Mouse (Mus musculus) E14TG2a.4 (cell line): ENCODE data around the gene M6pr.

Experiments
- H3K27me3 ChIP-seq: 2 replicates; pipeline ENCODE4 v1.6.1; 2014; ENCODE audit warnings: low read length, control low read depth; ENCODE audit not compliant: insufficient read depth
- H3K36me3 ChIP-seq: 2 replicates; pipeline ENCODE4 v1.6.1; 2014; ENCODE audit warnings: low read length, control low read depth; ENCODE audit not compliant: insufficient read depth
- H3K4me1 ChIP-seq: replicated peaks from 2 replicates; pipeline ENCODE4 v1.6.1; 2014; ENCODE audit warnings: low read depth, low read length, control low read depth
- H3K4me3 ChIP-seq: replicated peaks from 2 replicates; pipeline ENCODE4 v1.5.1; 2014; ENCODE audit warnings: mild to moderate bottlenecking, low read length
- H3K9me3 ChIP-seq: 2 replicates; pipeline ENCODE4 v1.6.1; 2014; ENCODE audit warnings: low read length, control low read depth
- CTCF ChIP-seq: conservative IDR thresholded peaks from 2 replicates; pipeline ENCODE4 v1.5.1; 2014; ENCODE audit warnings: low read length
- NANOG ChIP-seq: IDR thresholded peaks from 2 replicates; pipeline ENCODE4 v1.6.1; 2014; ENCODE audit warnings: borderline replicate concordance, low read length, mixed read lengths
- POU5F1 ChIP-seq: IDR thresholded peaks from 2 replicates; pipeline ENCODE4 v1.6.1; 2014; ENCODE audit warnings: low read length, borderline replicate concordance

The M6pr gene

DNA sequence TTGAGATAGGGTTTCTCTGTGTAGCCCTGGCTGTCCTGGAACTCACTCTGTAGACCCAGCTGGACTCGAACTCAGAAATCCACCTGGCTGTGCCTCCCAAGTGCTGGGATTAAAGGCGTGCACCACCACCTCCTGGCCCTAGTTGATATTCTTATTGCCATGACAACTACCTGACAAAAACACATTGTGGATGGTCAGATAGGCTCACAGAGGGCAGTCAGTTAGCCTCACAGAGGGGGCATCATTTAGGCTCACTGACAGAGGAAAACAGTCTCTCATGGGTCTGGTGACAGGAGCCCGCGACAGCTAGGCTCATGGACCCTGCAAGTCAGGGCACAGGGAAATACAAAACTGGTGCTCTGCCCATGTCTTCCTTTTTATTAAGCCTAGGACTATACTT is 24.2 kb upstream of the M6pr start:
- no peak overlapping the region for H3K4me3 ChIP-seq
- H3K4me1 ChIP-seq: no peaks in the 10 kb centered on the region
- peaks cover 7% of the 10 kb centered on the region; the same call in 1 of the 2 replicates for H3K9me3 ChIP-seq
- no peaks in the 10 kb centered on the region for H3K27me3 ChIP-seq
- TF ChIP-seq CTCF (no peak), NANOG (no peak), POU5F1 (no peak)
- no peaks in the 10 kb centered on the region for H3K36me3 ChIP-seq

GRCm38 (mm10) chr6:122284823-122285222 is 23.7 kb upstream of the M6pr start:
- H3K27me3 ChIP-seq: no peaks in the 10 kb centered on the region
- peaks cover 2% of the 10 kb centered on the region; the same call in 1 of the 2 replicates for H3K9me3 ChIP-seq
- TF ChIP-seq CTCF (no peak), NANOG (no peak), POU5F1 (no peak)
- H3K4me3 ChIP-seq: no peak overlapping the region
- no peaks in the 10 kb centered on the region for H3K4me1 ChIP-seq
- H3K36me3 ChIP-seq: no peaks in the 10 kb centered on the region

- TF ChIP-seq POU5F1 (no peak), NANOG (no peak), CTCF (no peak)
- no peak overlapping the region for H3K4me3 ChIP-seq
- no peaks in the 10 kb centered on the region for H3K4me1 ChIP-seq
- no peaks in the 10 kb centered on the region for H3K36me3 ChIP-seq
- H3K9me3 ChIP-seq: no peaks in the 10 kb centered on the region
- H3K27me3 ChIP-seq: peaks cover 6% of the 10 kb centered on the region; the same call in 1 of the 2 replicates
Observed at GRCm38 (mm10) chr6:122288263-122288662, 20.3 kb upstream of the M6pr start.

DNA sequence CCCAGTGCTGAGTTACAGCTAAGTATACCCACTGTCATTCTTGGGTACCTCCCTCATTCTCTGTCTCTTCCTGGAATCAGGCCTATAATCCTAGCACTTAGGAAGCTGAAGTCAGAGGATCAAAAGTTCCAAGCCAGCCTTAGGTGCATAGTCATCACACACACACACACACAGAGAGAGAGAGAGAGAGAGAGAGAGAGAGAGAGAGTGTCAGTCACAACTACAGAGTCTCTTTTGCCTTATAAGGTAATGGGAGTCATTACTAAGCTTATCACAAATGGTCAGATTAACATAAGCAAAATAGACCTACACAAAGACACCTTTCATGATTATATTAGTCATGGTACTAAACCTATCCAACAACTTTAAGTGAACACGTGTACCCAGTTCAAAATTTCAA is 19.2 kb upstream of the M6pr start:
- Histone ChIP-seq H3K4me3 (no peak overlapping the region), H3K36me3 (no peaks in the 10 kb centered on the region), H3K4me1 (no peaks in the 10 kb centered on the region), H3K9me3 (no peaks in the 10 kb centered on the region), H3K27me3 (peaks cover 16% of the 10 kb centered on the region)
- TF ChIP-seq POU5F1 (no peak), CTCF (no peak), NANOG (no peak)

DNA sequence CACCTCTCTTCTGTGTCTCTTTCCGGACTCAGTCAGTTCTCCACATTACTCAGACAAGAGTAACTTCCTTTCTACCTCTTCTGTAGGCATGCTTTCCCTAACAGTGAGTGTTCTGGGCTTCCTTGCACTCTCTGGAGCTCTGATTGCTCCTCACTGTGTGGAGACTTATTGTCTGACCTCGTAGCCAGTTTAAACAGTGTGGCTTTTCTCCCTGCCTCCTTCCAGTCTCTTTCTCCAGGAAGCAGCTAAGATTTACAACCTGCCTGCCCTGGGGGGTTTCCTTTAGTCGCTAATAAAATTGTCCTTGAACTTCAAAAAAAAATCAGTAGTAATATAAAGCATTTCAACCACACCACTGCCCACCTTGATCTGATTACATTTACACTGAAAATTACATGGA is 18.3 kb upstream of the M6pr start:
- peaks cover 5% of the 10 kb centered on the region for H3K4me1 ChIP-seq
- TF ChIP-seq CTCF: no peak
- TF ChIP-seq POU5F1: no peak
- no peak for TF ChIP-seq NANOG
- no peaks in the 10 kb centered on the region for H3K36me3 ChIP-seq
- H3K4me3 ChIP-seq: no peak overlapping the region
- H3K9me3 ChIP-seq: no peaks in the 10 kb centered on the region
- H3K27me3 ChIP-seq: peaks cover 19% of the 10 kb centered on the region

DNA sequence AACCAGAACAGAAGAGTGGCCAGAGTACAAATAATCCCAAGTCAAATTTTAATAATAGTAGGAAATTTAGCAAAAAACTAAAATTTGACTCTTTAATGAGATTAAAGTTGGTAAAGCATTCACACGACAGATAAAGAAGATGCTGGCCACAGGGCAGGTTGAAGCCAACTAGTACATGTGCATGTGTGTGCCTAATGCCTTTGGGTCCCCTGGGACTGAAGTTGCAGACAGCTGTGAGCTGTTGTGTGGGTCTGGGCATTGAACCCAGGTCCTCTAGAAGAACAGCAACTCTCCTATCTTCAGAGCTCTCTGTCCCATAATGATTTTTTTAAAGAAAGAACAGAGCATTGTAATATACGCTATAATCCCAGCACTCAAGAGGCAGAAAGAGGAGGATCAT is 17.3 kb upstream of the M6pr start:
- Histone ChIP-seq H3K4me3 (no peak overlapping the region), H3K36me3 (no peaks in the 10 kb centered on the region), H3K4me1 (peaks cover 10% of the 10 kb centered on the region), H3K27me3 (peaks cover 24% of the 10 kb centered on the region), H3K9me3 (no peaks in the 10 kb centered on the region)
- no peak for TF ChIP-seq CTCF
- no peak for TF ChIP-seq POU5F1
- no peak for TF ChIP-seq NANOG

GRCm38 (mm10) chr6:122291735-122292134 is 16.8 kb upstream of the M6pr start:
- H3K36me3 ChIP-seq: no peaks in the 10 kb centered on the region
- H3K27me3 ChIP-seq: peaks cover 27% of the 10 kb centered on the region
- no peak for TF ChIP-seq CTCF
- TF ChIP-seq NANOG: no peak
- TF ChIP-seq POU5F1: no peak

GRCm38 (mm10) chr6:122292184-122292583 is 16.3 kb upstream of the M6pr start:
- Histone ChIP-seq H3K27me3 (peaks cover 31% of the 10 kb centered on the region), H3K4me1 (peaks cover 14% of the 10 kb centered on the region), H3K9me3 (no peaks in the 10 kb centered on the region), H3K4me3 (no peak overlapping the region), H3K36me3 (no peaks in the 10 kb centered on the region)
- no peak for TF ChIP-seq CTCF
- TF ChIP-seq NANOG: no peak
- TF ChIP-seq POU5F1: no peak

More at GRCm38 (mm10) chr6:122291735-122292134, 16.8 kb upstream of the M6pr start:
- Histone ChIP-seq H3K9me3 (no peaks in the 10 kb centered on the region), H3K4me3 (no peak overlapping the region), H3K4me1 (peaks cover 10% of the 10 kb centered on the region)

DNA sequence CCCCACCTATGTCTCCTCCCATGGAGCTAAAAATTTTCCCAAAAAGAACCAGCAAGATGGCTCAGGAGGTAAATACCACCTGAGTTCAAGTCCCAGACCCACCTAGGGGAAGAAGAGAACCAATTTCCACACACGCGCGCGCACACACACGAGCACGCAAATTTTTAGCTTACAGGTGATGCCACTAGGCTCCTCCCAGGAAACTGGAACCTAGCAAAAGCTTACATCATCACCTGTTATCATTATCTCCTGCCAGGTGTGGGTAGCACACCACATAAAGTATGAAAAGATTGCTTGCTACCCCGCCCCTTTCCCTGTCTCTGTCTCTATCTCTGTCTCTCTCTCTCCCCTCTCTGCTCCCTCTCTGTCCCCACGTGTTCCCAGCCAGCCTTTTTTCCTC is 15.4 kb upstream of the M6pr start:
- peaks cover 35% of the 10 kb centered on the region for H3K27me3 ChIP-seq
- H3K4me3 ChIP-seq: no peak overlapping the region
- no peaks in the 10 kb centered on the region for H3K9me3 ChIP-seq
- no peak for TF ChIP-seq NANOG
- TF ChIP-seq POU5F1: no peak
- TF ChIP-seq CTCF: no peak
- peaks cover 24% of the 10 kb centered on the region for H3K4me1 ChIP-seq
- H3K36me3 ChIP-seq: no peaks in the 10 kb centered on the region
